Mouse (Mus musculus) right cerebral cortex, postnatal 25 days (tissue): ENCODE results near the gene B3gnt6.
"Not testable (repeated sequence)": the region's sequence is repeated elsewhere in the genome, so short reads cannot be mapped to it uniquely, and the experiment has no call there.

Experiments used
- DNase-seq: peaks from one replicate; pipeline ENCODE4 v3.0.0; 2022

The B3gnt6 gene

DNA sequence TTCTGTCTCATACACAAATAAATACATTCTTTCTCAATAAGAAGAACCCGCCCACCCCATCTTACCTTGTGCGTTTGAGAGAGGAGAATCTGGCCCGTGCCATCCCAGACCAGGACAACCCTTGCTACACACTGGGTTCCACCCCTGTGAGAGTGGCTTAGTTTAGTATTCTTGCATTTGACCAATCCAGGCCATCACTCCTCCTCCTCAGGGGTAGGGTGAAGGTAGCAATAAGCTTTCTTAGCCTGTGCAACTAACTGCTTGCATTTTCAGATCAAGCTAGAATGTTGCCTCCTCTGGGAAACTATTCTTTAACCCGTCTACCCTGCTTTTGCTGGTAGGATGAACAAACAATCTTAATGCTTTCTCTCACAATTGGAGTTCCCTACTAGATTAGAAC, at the start of gene B3gnt6:
Gene B3gnt6 (minus strand): TSS at position 101 of the 400 bp plus-strand sequence.
- DNase-seq = no peak

DNA sequence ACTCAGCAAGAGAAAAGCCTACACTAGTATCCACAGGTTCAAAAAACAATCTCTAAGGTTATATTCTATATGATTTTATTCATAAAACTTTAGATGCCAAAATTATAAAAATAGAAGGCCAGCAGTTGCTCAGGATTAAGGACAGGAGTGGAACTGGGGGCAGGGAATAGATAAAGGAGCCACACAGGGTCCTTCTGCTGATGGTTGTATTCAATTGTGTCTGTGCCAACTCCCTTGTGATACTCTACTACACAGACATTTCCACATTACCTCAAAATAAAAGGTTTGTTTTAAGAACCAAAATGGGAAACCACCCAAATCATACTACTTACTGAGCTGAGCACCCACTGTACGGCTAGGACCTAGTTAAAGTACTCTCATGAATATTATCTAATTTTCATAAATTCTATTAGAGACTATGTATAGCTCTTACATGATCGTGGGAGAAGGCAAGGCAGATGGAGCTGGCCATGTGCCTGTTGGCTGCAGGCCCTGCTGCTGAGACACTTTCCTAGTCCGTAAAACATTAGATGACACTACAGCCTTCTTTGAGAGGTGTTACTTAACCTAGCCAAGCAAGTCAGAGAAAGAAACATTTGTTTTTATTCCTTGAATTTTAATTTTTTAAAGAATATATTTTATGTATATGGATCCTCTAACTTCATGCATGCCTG, 37.5 kb upstream of the B3gnt6 start:
- DNase-seq = peak; percentile 29

GRCm38 (mm10) chr7:98223796-98224195, 24.5 kb upstream of the B3gnt6 start:
- no peak for DNase-seq

GRCm38 (mm10) chr7:98216713-98217112, 17.4 kb upstream of the B3gnt6 start:
- no peak for DNase-seq

DNA sequence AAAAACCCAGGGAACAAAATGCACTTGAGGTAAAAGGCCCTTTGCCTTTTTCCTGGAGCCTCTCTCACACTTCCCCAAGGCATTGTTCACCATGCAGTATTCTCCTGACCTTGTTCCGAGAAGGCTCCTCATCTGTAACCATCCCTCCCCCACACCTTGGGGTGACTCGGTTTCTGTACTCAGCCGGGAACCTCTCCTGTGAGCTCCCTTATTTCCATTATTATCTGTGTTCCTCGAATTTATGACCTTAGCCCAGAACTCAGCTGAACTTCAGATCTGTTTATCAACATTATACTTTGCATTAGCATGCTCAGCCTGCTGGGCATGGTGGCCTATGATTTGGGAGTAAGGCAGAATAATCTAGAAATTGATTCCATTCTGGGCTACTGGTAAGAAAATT, 3.7 kb upstream of the B3gnt6 start:
- DNase-seq = no peak

GRCm38 (mm10) chr7:98201493-98202028, 2.3 kb upstream of the B3gnt6 start:
- DNase-seq = no peak

GRCm38 (mm10) chr7:98200396-98200795, 1.1 kb upstream of the B3gnt6 start:
- DNase-seq = no peak

DNA sequence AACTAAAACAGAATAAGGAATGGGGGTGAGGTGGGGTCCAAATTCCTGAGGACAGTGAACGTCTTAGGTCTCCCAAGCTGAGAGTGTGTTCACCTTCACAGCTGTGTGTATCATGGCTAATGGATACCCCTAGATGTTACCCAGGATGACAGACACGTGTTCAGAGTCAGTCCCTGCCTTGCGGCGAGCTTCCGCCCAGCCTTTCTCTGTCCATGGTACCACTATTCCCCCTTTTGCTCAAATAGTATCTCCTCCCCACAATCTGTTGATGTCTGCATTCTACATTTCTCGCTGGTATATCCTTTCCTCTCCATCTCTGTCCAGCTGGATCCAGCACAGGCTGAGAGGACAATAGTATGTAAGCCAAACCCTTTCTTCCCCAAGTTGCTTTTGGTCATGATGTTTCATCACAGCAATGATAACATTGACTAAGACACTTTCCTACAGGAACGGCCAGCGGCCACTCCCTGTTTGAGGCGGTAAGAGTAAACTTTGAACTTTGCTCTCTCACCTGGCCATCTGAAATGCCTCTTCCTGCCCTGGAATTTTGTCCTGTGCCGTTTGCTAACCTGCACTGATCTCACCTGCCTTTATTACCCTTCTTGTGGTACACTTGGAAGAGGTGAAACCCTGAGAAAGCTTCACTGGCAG, 4.0 kb downstream of the B3gnt6 start:
- DNase-seq = no peak

DNA sequence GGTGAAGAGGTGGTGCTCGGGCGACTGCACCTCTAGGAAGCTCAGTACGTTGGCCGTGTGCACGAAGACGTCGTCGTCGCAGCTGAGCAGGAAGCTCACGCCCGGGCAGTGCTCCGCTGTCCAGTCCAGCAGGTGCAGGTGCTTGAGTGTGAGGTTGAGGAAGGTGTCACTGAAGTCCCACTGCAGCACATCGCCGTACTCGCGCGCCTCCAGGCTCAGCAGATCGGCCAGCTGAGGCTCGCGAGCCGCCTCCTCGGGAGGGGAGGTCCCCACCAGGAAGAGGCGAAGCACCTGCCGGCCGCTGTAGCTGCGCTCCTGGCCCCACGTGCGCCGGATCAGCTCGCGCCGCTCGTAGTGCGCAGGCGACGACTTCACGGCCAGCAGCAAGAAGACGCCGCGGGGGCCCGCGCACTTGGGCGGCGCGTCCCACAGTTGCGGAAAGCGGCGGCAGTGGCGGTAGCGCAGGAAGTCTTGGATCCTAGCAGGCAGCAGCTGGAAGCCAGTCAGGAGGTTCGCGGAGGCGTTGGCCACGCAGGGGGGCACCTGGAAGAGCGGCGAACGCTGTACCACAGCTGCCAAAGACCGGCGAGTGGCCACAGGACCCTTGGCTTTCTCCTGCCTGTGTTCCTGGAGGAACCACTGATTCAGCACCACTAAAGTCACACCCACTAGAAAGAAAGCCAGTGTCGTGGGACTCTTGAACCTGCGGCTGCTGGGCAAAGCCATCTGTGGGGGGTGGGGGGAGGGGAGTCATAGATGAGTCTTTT, 5.1 kb downstream of the B3gnt6 start:
- DNase-seq = peak; percentile 52

DNA sequence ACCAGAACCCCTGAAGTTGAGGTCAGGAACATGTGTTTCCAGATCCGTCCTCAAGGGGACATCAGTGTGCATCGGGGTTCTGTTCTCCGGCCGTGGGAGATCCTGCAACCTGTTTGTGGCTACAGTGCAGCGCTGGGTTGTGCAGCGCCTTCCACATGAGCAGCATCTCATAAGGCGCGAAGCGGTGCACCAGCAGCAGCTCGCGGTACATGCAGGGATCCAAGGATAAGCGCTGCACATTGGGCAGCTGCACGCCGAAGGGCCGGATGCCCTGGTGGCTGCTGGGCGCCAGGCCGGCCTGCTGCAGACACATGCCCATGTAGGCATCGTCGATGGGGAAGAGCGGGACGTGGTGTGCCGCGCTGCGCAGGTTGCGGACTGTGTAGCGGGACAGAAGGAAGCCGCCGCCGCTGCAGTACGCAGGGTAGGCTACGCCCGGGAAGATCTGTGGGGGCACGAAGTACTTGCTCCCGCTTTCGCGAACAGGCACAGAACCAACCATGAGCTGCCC, 5.7 kb downstream of the B3gnt6 start:
- DNase-seq = no peak

DNA sequence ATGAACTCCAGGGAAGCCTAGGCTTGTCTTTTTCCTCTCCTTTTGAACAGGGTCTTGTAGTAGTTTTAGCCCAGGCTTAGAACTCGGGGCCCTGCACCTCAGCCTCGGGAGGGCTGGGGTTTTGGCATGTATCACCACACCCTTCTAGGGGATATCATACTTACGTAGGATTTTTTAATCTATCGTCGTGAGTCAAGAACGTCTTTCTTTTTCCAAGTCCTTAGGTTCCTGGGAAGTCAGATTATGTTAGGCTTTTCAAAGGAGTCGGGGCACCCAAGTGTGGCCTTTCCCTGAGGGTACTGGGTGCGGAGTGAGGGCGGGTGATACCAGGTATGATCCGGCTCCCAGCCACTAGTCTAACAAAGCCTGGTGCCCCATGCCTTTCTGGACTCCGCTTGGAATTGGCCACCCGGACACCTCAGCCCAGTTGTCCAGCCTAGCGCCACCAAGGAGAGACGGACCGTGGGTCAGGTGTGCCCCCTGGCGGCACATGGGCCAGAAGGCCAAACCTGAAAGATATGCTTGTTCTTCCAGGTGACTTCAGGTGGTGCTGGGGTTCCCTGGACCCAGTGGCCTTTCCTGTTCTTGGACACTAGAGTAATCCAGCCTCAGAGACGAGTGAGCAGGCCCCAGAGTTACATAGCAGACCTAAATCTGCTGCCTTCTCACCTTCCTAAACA, 7.6 kb downstream of the B3gnt6 start:
- no peak for DNase-seq

- no peak for DNase-seq
Observed at GRCm38 (mm10) chr7:98190578-98190977, 8.7 kb downstream of the B3gnt6 start.

- DNase-seq = no peak
Observed at GRCm38 (mm10) chr7:98189745-98190144, 9.5 kb downstream of the B3gnt6 start.

- DNase-seq = no peak
Observed at GRCm38 (mm10) chr7:98188680-98189079, 10.6 kb downstream of the B3gnt6 start.

GRCm38 (mm10) chr7:98188238-98188637, 11.0 kb downstream of the B3gnt6 start:
- DNase-seq = no peak

- not testable (repeated sequence) for DNase-seq
Observed at GRCm38 (mm10) chr7:98187332-98187731, 11.9 kb downstream of the B3gnt6 start.

DNA sequence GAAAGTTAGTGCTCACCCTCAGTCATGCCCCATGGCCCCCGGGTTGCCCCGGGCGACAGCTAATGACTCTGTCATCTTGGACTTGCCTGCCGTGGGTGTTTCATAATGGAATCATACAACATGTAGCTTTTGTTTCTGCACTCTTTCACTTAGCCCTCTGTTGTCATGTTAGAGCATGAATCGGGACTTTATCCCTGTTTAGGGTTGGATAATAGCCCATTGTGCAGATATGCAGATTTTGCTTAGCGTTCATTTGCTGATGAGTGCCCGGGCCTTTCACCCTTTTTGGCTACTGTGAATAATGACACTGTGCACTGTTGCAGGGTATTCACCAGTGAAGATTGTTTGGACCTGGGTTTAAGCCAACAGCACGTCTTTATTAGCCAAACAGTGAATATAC, 12.6 kb downstream of the B3gnt6 start:
- no peak for DNase-seq

DNA sequence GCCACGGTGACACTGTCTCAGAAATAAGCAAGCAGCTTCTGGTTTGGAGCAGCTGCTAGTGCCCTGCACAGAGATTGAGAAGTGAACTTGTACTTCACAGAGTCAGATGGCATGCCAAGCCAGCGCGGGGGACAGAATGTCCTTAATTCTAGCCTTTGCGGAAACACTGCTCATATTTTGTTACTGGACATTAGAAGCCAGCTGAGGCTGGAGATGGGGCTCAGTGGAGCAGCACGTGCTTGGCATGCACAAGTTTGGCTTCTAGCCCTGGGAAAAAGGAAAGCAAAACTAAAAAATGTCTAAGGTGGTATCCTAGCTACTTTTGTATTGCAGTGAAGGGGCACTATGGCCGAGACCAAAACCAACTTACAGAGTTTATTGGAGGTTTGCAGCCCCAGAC, 14.0 kb downstream of the B3gnt6 start:
- DNase-seq = no peak

DNA sequence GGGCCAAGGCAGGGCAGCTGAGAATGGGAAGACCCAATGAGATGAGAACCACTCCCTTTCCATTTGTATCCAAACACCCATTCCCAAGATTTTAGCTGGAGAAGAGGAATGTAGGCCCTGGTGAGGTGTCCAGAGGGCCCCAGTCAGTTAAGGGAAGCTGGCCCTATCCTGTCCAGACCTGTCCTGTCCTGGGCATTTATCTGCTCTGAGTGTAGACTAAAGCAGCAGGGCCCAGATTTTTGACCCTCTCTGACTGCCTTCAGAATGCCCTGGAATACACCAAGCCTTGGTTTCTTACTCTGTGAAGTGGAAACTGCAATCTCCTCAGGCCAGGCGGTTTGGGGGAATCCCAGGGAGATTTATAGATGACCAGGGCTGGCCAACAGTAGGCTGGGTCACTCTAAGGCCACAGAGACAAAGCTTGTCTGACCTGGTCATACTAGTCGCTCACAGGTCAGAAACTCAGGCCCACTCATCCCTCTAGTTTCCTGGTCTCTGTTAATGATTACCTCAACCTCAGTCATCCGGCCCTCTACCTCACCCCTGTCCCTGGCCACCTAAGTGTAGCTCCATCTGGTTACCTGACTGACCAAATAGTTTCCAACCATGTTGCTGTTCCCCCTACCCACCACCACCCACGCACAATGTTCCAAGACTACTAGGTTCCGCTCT, 20.6 kb downstream of the B3gnt6 start:
- DNase-seq = peak; percentile 20

GRCm38 (mm10) chr7:98177929-98178559, 21.2 kb downstream of the B3gnt6 start, which contains the start of gene Capn5:
Gene Capn5, minus strand, starts transcription at chr7:98178274.
- peak; percentile 69 for DNase-seq

GRCm38 (mm10) chr7:98177566-98177928, 21.7 kb downstream of the B3gnt6 start:
- no peak for DNase-seq

- no peak for DNase-seq
Observed at GRCm38 (mm10) chr7:98177071-98177485, 22.2 kb downstream of the B3gnt6 start.
